Mouse (Mus musculus): ENCODE measurements around the gene Tsga10. TPM values are rescaled to one million over a fixed set of nuclear protein-coding genes. Genes with fewer than 3 reads are reported as not detected.

Gene Tsga10
- polyA plus RNA-seq, 1 experiment from 2014 or later, result 1.0 TPM

GRCm38 (mm10) chr1:37872131-37873067 lies 6.2 kb upstream of the Tsga10 start:
- peak; percentile 92 for ATAC-seq
- WGBS (ENCODE audit: insufficient replicate concordance), result 3% methylated on average over 33 of the region's 33 CpGs

GRCm38 (mm10) chr1:37871704-37872103 lies 5.5 kb upstream of the Tsga10 start, which contains the start of gene Lipt1:
Gene Lipt1 (plus strand): TSS chr1:37871738.
- H3K4me2 ChIP-seq (ENCODE audit: low read depth, low read length), result peak within 1 kb of the TSS; percentile 79
- peaks cover 8% of the 10 kb centered on the region; the same call in 1 of the 2 replicates for H3K36me3 ChIP-seq (replicated peaks; ENCODE audit: insufficient read depth, low read length)
- H3K9ac ChIP-seq (replicated peaks), result peak within 1 kb of the TSS; percentile 60
- 0 out of 2 replicates have a peak, but pooled peaks cover 5% of the 10 kb centered on the region for H3K9me3 ChIP-seq (ENCODE audit: low read length)
- DNase-seq, result no peak
- no peak for TF ChIP-seq CTCF (IDR thresholded peaks at IDR 0.05; ENCODE audit: low read depth)
- no peak for TF ChIP-seq EP300 (IDR thresholded peaks at IDR 0.05; ENCODE audit: low read depth)
- H3K4me3 ChIP-seq (ENCODE audit: low read depth, low read length), result peak within 1 kb of the TSS; percentile 63
- peak within 1 kb of the TSS; percentile 63 for H3K27ac ChIP-seq (ENCODE audit: low read depth)
- 18% methylated on average over 7 of the region's 7 CpGs for WGBS (ENCODE audit: insufficient replicate concordance)
- ATAC-seq, result peak; percentile 52
- no peaks in the 10 kb centered on the region for H3K27me3 ChIP-seq (ENCODE audit: insufficient read depth, low read length)
- peaks cover 12% of the 10 kb centered on the region for H3K4me1 ChIP-seq (ENCODE audit: insufficient read depth)

More at GRCm38 (mm10) chr1:37872131-37873067, 6.2 kb upstream of the Tsga10 start:
- H3K9me3 ChIP-seq (ENCODE audit: low read length), result 0 out of 2 replicates have a peak, but pooled peaks cover 5% of the 10 kb centered on the region
- TF ChIP-seq EP300 (IDR thresholded peaks at IDR 0.05; ENCODE audit: low read depth), result no peak
- no peak for TF ChIP-seq CTCF (IDR thresholded peaks at IDR 0.05; ENCODE audit: low read depth)
- peak overlapping the region; percentile 63 for H3K4me3 ChIP-seq (ENCODE audit: low read depth, low read length)
- H3K4me2 ChIP-seq (ENCODE audit: low read depth, low read length), result peak overlapping the region; percentile 79
- peaks cover 12% of the 10 kb centered on the region for H3K4me1 ChIP-seq (ENCODE audit: insufficient read depth)
- H3K27ac ChIP-seq (ENCODE audit: low read depth), result peak overlapping the region; percentile 63
- H3K27me3 ChIP-seq (ENCODE audit: insufficient read depth, low read length), result no peaks in the 10 kb centered on the region
- H3K36me3 ChIP-seq (replicated peaks; ENCODE audit: insufficient read depth, low read length), result peaks cover 14% of the 10 kb centered on the region
- peak overlapping the region; percentile 60 for H3K9ac ChIP-seq (replicated peaks)
- peak; percentile 88 for DNase-seq

GRCm38 (mm10) chr1:37869362-37869761 lies 3.1 kb upstream of the Tsga10 start:
- peaks cover 17% of the 10 kb centered on the region for H3K4me1 ChIP-seq (ENCODE audit: insufficient read depth)
- TF ChIP-seq CTCF (IDR thresholded peaks at IDR 0.05; ENCODE audit: low read depth), result no peak
- TF ChIP-seq EP300 (IDR thresholded peaks at IDR 0.05; ENCODE audit: low read depth), result no peak
- 43% methylated on average over 2 of the region's 2 CpGs for WGBS (ENCODE audit: insufficient replicate concordance)

GRCm38 (mm10) chr1:37868640-37869039 lies 2.4 kb upstream of the Tsga10 start:
- Histone ChIP-seq H3K36me3 (replicated peaks; ENCODE audit: insufficient read depth, low read length) (no peaks in the 10 kb centered on the region), H3K4me3 (ENCODE audit: low read depth, low read length) (no peak overlapping the region), H3K9ac (replicated peaks) (no peak overlapping the region), H3K9me3 (ENCODE audit: low read length) (no peaks in the 10 kb centered on the region), H3K4me1 (ENCODE audit: insufficient read depth) (peaks cover 19% of the 10 kb centered on the region), H3K27ac (ENCODE audit: low read depth) (no peak overlapping the region), H3K27me3 (ENCODE audit: insufficient read depth, low read length) (no peaks in the 10 kb centered on the region), H3K4me2 (ENCODE audit: low read depth, low read length) (peak overlapping the region; percentile 33)
- TF ChIP-seq EP300 (IDR thresholded peaks at IDR 0.05; ENCODE audit: low read depth) (no peak), CTCF (IDR thresholded peaks at IDR 0.05; ENCODE audit: low read depth) (no peak)
- WGBS (ENCODE audit: insufficient replicate concordance), result 36% methylated on average over 10 of the region's 10 CpGs
- DNase-seq (no peak), ATAC-seq (no peak)

More at GRCm38 (mm10) chr1:37869362-37869761, 3.1 kb upstream of the Tsga10 start:
- Histone ChIP-seq H3K9ac (replicated peaks) (no peak overlapping the region), H3K27me3 (ENCODE audit: insufficient read depth, low read length) (no peaks in the 10 kb centered on the region), H3K9me3 (ENCODE audit: low read length) (no peaks in the 10 kb centered on the region), H3K4me3 (ENCODE audit: low read depth, low read length) (no peak overlapping the region), H3K36me3 (replicated peaks; ENCODE audit: insufficient read depth, low read length) (no peaks in the 10 kb centered on the region), H3K27ac (ENCODE audit: low read depth) (no peak overlapping the region), H3K4me2 (ENCODE audit: low read depth, low read length) (no peak overlapping the region)
- no peak for ATAC-seq
- no peak for DNase-seq

- Histone ChIP-seq H3K9ac (replicated peaks) (no peak overlapping the region), H3K27me3 (ENCODE audit: insufficient read depth, low read length) (no peaks in the 10 kb centered on the region), H3K9me3 (ENCODE audit: low read length) (no peaks in the 10 kb centered on the region), H3K4me1 (ENCODE audit: insufficient read depth) (peaks cover 14% of the 10 kb centered on the region), H3K27ac (ENCODE audit: low read depth) (no peak overlapping the region), H3K4me2 (ENCODE audit: low read depth, low read length) (no peak overlapping the region), H3K36me3 (replicated peaks; ENCODE audit: insufficient read depth, low read length) (no peaks in the 10 kb centered on the region), H3K4me3 (ENCODE audit: low read depth, low read length) (no peak overlapping the region)
- DNase-seq, result no peak
- no peak for ATAC-seq
- no peak for TF ChIP-seq EP300 (IDR thresholded peaks at IDR 0.05; ENCODE audit: low read depth)
- TF ChIP-seq CTCF (IDR thresholded peaks at IDR 0.05; ENCODE audit: low read depth), result no peak
- 60% methylated on average over 10 of the region's 10 CpGs for WGBS (ENCODE audit: insufficient replicate concordance)
Observed at GRCm38 (mm10) chr1:37867684-37868322, 1.6 kb upstream of the Tsga10 start.

- Histone ChIP-seq H3K36me3 (replicated peaks; ENCODE audit: insufficient read depth, low read length) (no peaks in the 10 kb centered on the region), H3K4me2 (ENCODE audit: low read depth, low read length) (no peak overlapping the region), H3K27me3 (ENCODE audit: insufficient read depth, low read length) (no peaks in the 10 kb centered on the region), H3K9ac (replicated peaks) (no peak overlapping the region), H3K27ac (ENCODE audit: low read depth) (no peak overlapping the region), H3K9me3 (ENCODE audit: low read length) (no peaks in the 10 kb centered on the region), H3K4me3 (ENCODE audit: low read depth, low read length) (no peak overlapping the region), H3K4me1 (ENCODE audit: insufficient read depth) (peaks cover 14% of the 10 kb centered on the region)
- DNase-seq (peak; percentile 78), ATAC-seq (no peak)
- WGBS (ENCODE audit: insufficient replicate concordance), result 87% methylated on average over 1 of the region's 1 CpGs
- TF ChIP-seq EP300 (IDR thresholded peaks at IDR 0.05; ENCODE audit: low read depth) (no peak), CTCF (IDR thresholded peaks at IDR 0.05; ENCODE audit: low read depth) (peak; percentile 87)
Observed at GRCm38 (mm10) chr1:37867056-37867455, 827 bp upstream of the Tsga10 start.
